Mouse (Mus musculus): Measurements from ENCODE around the gene BC049730.
"Not testable (repeated sequence)": the region's sequence is repeated elsewhere in the genome, so short reads cannot be mapped to it uniquely, and the experiment has no call there.

BC049730 gene

GRCm38 (mm10) chr7:24708832-24709292 lies at the start of gene BC049730:
BC049730 (plus strand) TSS chr7:24709242.
- no peak for DNase-seq

- DNase-seq = no peak
Observed at GRCm38 (mm10) chr7:24659737-24660357, 49.2 kb upstream of the BC049730 start.

GRCm38 (mm10) chr7:24661118-24661904 lies 47.7 kb upstream of the BC049730 start:
- no peak for DNase-seq

- peak; percentile 70 for DNase-seq
Observed at GRCm38 (mm10) chr7:24662575-24662974, 46.5 kb upstream of the BC049730 start.

- no peak for DNase-seq
Observed at GRCm38 (mm10) chr7:24664301-24664700, 44.7 kb upstream of the BC049730 start.

GRCm38 (mm10) chr7:24664959-24665358 lies 44.1 kb upstream of the BC049730 start:
- no peak for DNase-seq

- no peak for DNase-seq
Observed at GRCm38 (mm10) chr7:24671944-24672439, 37.0 kb upstream of the BC049730 start.

GRCm38 (mm10) chr7:24676575-24676974 lies 32.5 kb upstream of the BC049730 start, which contains the start of gene Tex101:
Tex101 (minus strand) TSS chr7:24676675.
- no peak for DNase-seq

- not testable (repeated sequence) for DNase-seq
Observed at GRCm38 (mm10) chr7:24684121-24684520, 24.9 kb upstream of the BC049730 start.

- DNase-seq = not testable (repeated sequence)
Observed at GRCm38 (mm10) chr7:24687519-24687918, 21.5 kb upstream of the BC049730 start.

GRCm38 (mm10) chr7:24692693-24693092 lies 16.3 kb upstream of the BC049730 start:
- DNase-seq = not testable (repeated sequence)

GRCm38 (mm10) chr7:24697891-24698290 lies 11.2 kb upstream of the BC049730 start:
- DNase-seq = not testable (repeated sequence)

GRCm38 (mm10) chr7:24702841-24703240 lies 6.2 kb upstream of the BC049730 start:
- DNase-seq = not testable (repeated sequence)

- no peak for DNase-seq
Observed at GRCm38 (mm10) chr7:24715039-24715438, 6.0 kb downstream of the BC049730 start.

- DNase-seq = not testable (repeated sequence)
Observed at GRCm38 (mm10) chr7:24726808-24727207, 17.8 kb downstream of the BC049730 start, which contains the start of gene Gm4763. Gm4763 (minus strand) TSS chr7:24726908.

- DNase-seq = peak; percentile 29
Observed at GRCm38 (mm10) chr7:24735970-24736670, 27.1 kb downstream of the BC049730 start.

- DNase-seq = no peak
Observed at GRCm38 (mm10) chr7:24750695-24751094, 41.7 kb downstream of the BC049730 start.

- DNase-seq = no peak
Observed at GRCm38 (mm10) chr7:24751610-24752009, 42.6 kb downstream of the BC049730 start.

- DNase-seq = no peak
Observed at GRCm38 (mm10) chr7:24753476-24753875, 44.4 kb downstream of the BC049730 start.

- DNase-seq = no peak
Observed at GRCm38 (mm10) chr7:24758520-24758919, 49.5 kb downstream of the BC049730 start.

- no peak for DNase-seq
Observed at GRCm38 (mm10) chr7:24760211-24760610, 51.2 kb downstream of the BC049730 start, which contains the start of gene Cd177. Cd177 (minus strand) TSS chr7:24760311.

- DNase-seq = no peak
Observed at GRCm38 (mm10) chr7:24761161-24761560, 52.1 kb downstream of the BC049730 start.

GRCm38 (mm10) chr7:24762574-24762973 lies 53.5 kb downstream of the BC049730 start:
- DNase-seq = no peak
